In the genomic region with DNA sequence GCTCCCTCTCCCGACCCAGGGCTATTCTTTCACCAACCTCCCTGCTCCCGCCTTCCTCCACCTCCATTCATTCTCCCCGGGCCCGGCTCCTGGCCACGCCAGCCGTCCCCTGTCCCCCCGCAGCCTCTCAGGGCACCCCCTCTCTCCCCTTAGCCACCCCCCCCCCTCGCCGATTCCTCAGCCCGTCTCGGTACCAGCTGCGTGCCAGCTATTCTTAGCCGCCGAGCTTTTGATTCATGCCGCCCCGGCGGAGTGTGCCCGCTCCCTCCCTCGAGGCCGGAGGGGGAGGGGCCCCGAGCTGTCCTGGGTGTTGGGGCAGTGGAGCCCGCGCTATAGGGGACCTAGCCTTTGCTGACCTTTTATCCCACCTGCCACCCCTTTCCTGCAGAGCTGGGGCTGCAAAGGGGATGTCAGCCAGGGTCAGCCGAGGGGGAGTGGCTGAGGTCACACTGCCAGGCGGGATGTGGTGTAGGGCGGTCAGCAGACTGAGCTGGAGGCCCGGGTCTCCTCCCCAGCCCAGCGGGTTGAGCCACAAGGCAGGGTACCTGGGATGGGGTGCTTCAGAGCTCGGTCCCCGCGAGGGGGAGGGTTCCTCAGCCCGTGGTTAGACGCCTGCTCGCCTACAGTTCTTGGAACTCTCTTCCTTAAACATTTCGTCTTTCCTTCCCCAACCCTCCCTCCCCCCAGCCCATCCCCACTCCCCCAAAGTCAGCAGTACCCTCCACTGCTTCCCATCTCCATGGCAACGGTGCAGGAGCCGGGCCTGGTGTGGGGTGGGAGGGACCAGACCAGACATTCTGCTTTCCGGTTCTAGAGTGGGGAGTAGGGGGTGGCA, we compare ENCODE assay signal across 8 mouse cellular contexts. TPM values are rescaled to one million over a fixed set of nuclear protein-coding genes. Genes with fewer than 3 reads are reported as not detected.
DNase-seq lines count a peak whose midpoint lies in the region; ATAC-seq and TF ChIP-seq lines count a peak whose summit lies in the region.

No protein-coding gene starts in this region.

- H3K4me1 ChIP-seq in CH12.LX (ENCODE audit: control insufficient read depth in 1 of 2, insufficient read depth in 2 of 2) = peaks cover 16 to 45% of the 10 kb centered on the region in 2 experiments
- H3K4me1 ChIP-seq in embryonic facial prominence, embryonic 11.5 days (ENCODE audit: control insufficient read depth, insufficient read depth, low read length) = 0 out of 2 replicates have a peak, but pooled peaks cover 3% of the 10 kb centered on the region
- peaks cover 27% of the 10 kb centered on the region for H3K4me1 ChIP-seq in megakaryocyte, embryonic 14.5 days
- peaks cover 10% of the 10 kb centered on the region for H3K4me1 ChIP-seq in small intestine, adult 2 months (ENCODE audit: control insufficient read depth, insufficient read depth, insufficient read length, low read length)

- intact Hi-C loops in heart, postnatal 10 days (cut with DNase I) = no loop called here
- intact Hi-C loops in gastrocnemius, postnatal 36 days (cut with DNase I) = loop anchor here (10.0 kb wide), 1 partner anchor 46 kb away; the partner anchor contains the start of gene Gm15517

- DNase-seq in CH12.LX (ENCODE audit: extremely low read depth) = peak; percentile 15
- peak; percentile 43 for DNase-seq in MN1 (ENCODE audit: low spot score)
- DNase-seq in embryonic facial prominence, embryonic 11.5 days (ENCODE audit: low spot score) = peak; percentile 40
- peak; percentile 31 to 51 for DNase-seq in heart, postnatal 10 days
- peak; percentile 45 to 69 for DNase-seq in layer of hippocampus, postnatal 14 days (ENCODE audit: low spot score in 2 of 2)
- DNase-seq in gastrocnemius, postnatal 36 days = no peak

- H3K4me2 ChIP-seq in CH12.LX (ENCODE audit: insufficient read depth, low read depth, poor library complexity, severe bottlenecking) = peak overlapping the region; percentile 22
- peak overlapping the region; percentile 94 for H3K4me2 ChIP-seq in embryonic facial prominence, embryonic 11.5 days (ENCODE audit: low read depth, low read length)

- under 1% methylated on average over 36 of the region's 38 CpGs for WGBS in embryonic facial prominence, embryonic 11.5 days
- WGBS in small intestine, adult 2 months = 4% methylated on average over 38 of the region's 38 CpGs

- no peaks in the 10 kb centered on the region for H3K36me3 ChIP-seq in CH12.LX (replicated peaks in 1 of 2; ENCODE audit: control insufficient read depth in 1 of 2, insufficient read depth in 1 of 2, low read length in 1 of 2)
- no peaks in the 10 kb centered on the region for H3K36me3 ChIP-seq in embryonic facial prominence, embryonic 11.5 days (replicated peaks; ENCODE audit: control insufficient read depth, insufficient read depth, low read depth, low read length)
- H3K36me3 ChIP-seq in megakaryocyte, embryonic 14.5 days (replicated peaks; ENCODE audit: low read length) = no peaks in the 10 kb centered on the region
- no peaks in the 10 kb centered on the region for H3K36me3 ChIP-seq in small intestine, adult 2 months (ENCODE audit: control insufficient read depth, insufficient read depth, low read length)

- no peak overlapping the region for H3K9ac ChIP-seq in CH12.LX (ENCODE audit: insufficient read depth, low read depth)
- H3K9ac ChIP-seq in embryonic facial prominence, embryonic 11.5 days (replicated peaks; ENCODE audit: low read length) = peak overlapping the region; percentile 55

- peak; percentile 41 for ATAC-seq in embryonic facial prominence, embryonic 11.5 days (replicated peaks; ENCODE audit: insufficient number of reproducible peaks, low FRiP score, low TSS enrichment, low read depth)

- dilution Hi-C loops in CH12.LX (cut with MboI; ENCODE audit: extremely low pct_ligation_motif_present, extremely low pct_unique_long_range_greater_than_20kb, low sequenced_read_pairs) = no loop called here

- no peak for TF ChIP-seq EP300 in CH12.LX (IDR thresholded peaks at IDR 0.05; ENCODE audit: low read length)

- TF ChIP-seq RAD21 in CH12.LX (IDR thresholded peaks at IDR 0.05; ENCODE audit: low read depth, low read length) = no peak

- H3K79me2 ChIP-seq in CH12.LX (replicated peaks; ENCODE audit: control insufficient read depth, extremely low read depth, insufficient read depth, poor library complexity, severe bottlenecking) = no peaks in the 10 kb centered on the region

- H3K9me3 ChIP-seq in CH12.LX (replicated peaks; ENCODE audit: low read length) = no peaks in the 10 kb centered on the region
- H3K9me3 ChIP-seq in embryonic facial prominence, embryonic 11.5 days (replicated peaks; ENCODE audit: control insufficient read depth, low read length) = no peaks in the 10 kb centered on the region
- H3K9me3 ChIP-seq in megakaryocyte, embryonic 14.5 days = no peaks in the 10 kb centered on the region

- TF ChIP-seq CTCF in CH12.LX (conservative IDR thresholded peaks at IDR 0.05 in 1 of 2, IDR thresholded peaks at IDR 0.05 in 1 of 2; ENCODE audit: low read depth in 2 of 2, low read length in 2 of 2) = no peak
- TF ChIP-seq CTCF in small intestine, adult 2 months (IDR thresholded peaks at IDR 0.05; ENCODE audit: extremely low read depth, insufficient read length, insufficient replicate concordance, low read depth, low read length) = no peak

- H3K27ac ChIP-seq in CH12.LX (ENCODE audit: insufficient read depth, low read depth) = no peak overlapping the region
- no peak overlapping the region for H3K27ac ChIP-seq in embryonic facial prominence, embryonic 11.5 days (replicated peaks; ENCODE audit: low read depth, low read length)
- no peak overlapping the region for H3K27ac ChIP-seq in small intestine, adult 2 months (ENCODE audit: insufficient read depth, low read depth, low read length)

- in situ Hi-C loops in CH12.LX (cut with MboI; ENCODE audit: low pct_ligation_motif_present, low pct_unique_long_range_greater_than_20kb, low sequenced_read_pairs) = no loop called here

- peaks cover 74% of the 10 kb centered on the region for H3K27me3 ChIP-seq in CH12.LX (replicated peaks)
- peaks cover 22% of the 10 kb centered on the region for H3K27me3 ChIP-seq in embryonic facial prominence, embryonic 11.5 days (ENCODE audit: control insufficient read depth, insufficient read depth, low read length)
- H3K27me3 ChIP-seq in megakaryocyte, embryonic 14.5 days (replicated peaks) = peaks cover 90% of the 10 kb centered on the region
- H3K27me3 ChIP-seq in small intestine, adult 2 months (ENCODE audit: control insufficient read depth, insufficient read depth, low read length) = peaks cover 28% of the 10 kb centered on the region

- peak overlapping the region in 1 of 3 experiments; percentile 17 for H3K4me3 ChIP-seq in CH12.LX (replicated peaks in 1 of 3; ENCODE audit: low read depth in 2 of 3, low read length in 2 of 3, poor library complexity in 1 of 3)
- H3K4me3 ChIP-seq in embryonic facial prominence, embryonic 11.5 days (ENCODE audit: low read depth, low read length) = peak overlapping the region; percentile 47
- peak overlapping the region; percentile 81 for H3K4me3 ChIP-seq in megakaryocyte, embryonic 14.5 days (replicated peaks)
- H3K4me3 ChIP-seq in small intestine, adult 2 months (ENCODE audit: low read depth, low read length) = peak overlapping the region; percentile 57

- TF ChIP-seq POLR2A in CH12.LX (IDR thresholded peaks at IDR 0.05; ENCODE audit: low read depth, low read length) = no peak
- no peak for TF ChIP-seq POLR2A in small intestine, adult 2 months (IDR thresholded peaks at IDR 0.05; ENCODE audit: low read depth, low read length)

TF ChIP-seq in CH12.LX, 34 proteins besides CTCF, POLR2A, EP300 and RAD21 (continues in another document):
- TF ChIP-seq TCF12 (IDR thresholded peaks at IDR 0.05; ENCODE audit: low read depth, low read length) = 0 out of 2 replicates have a peak, but pooled peaks have one; percentile 11

RNA-seq across cellular contexts. Expression of gene Shank1, which starts 1.0 kb away (rescaled TPM):
- under 0.01 and 0.04 TPM in 2 replicates for total RNA-seq in CH12.LX (2012; rRNA removed)
- total RNA-seq in CH12.LX (2014; rRNA removed) = not detected in 2 replicates
- polyA plus RNA-seq in CH12.LX (2012; ENCODE audit: insufficient read length, low read depth) = 0.07 and 0.12 TPM in 2 replicates
- polyA plus RNA-seq in embryonic facial prominence, embryonic 11.5 days (2014; fragmentation: Nextera tagmentation; extraction: Ambion mirVana) = 0.98 and 1.00 TPM in 2 replicates
- total RNA-seq in heart, postnatal 10 days (2021) = 1 to 10 TPM; 1.4 TPM
- 100 to 1,000 TPM; 566 to 582 TPM for total RNA-seq in layer of hippocampus, postnatal 14 days (2021)
- 0.07 TPM in 1 of 2 replicates, not detected in the other for polyA plus RNA-seq in megakaryocyte, embryonic 14.5 days (2012; ENCODE audit: insufficient read depth, low replicate concordance)
- polyA plus RNA-seq in small intestine, adult 2 months (2012; rRNA removed) = 0.81 and 2.1 TPM in 2 replicates
- under 1 TPM; 0.27 to 0.28 TPM for total RNA-seq in gastrocnemius, postnatal 36 days (2021)

RNA-seq across cellular contexts. Expression of gene Clec11a, which starts 4.4 kb away (rescaled TPM):
- total RNA-seq in CH12.LX (2012; rRNA removed) = 0.89 and 0.97 TPM in 2 replicates
- 0.46 and 0.69 TPM in 2 replicates for total RNA-seq in CH12.LX (2014; rRNA removed)
- 0.38 and 0.53 TPM in 2 replicates for polyA plus RNA-seq in CH12.LX (2012; ENCODE audit: insufficient read length, low read depth)
- 2.2 and 2.3 TPM in 2 replicates for polyA plus RNA-seq in embryonic facial prominence, embryonic 11.5 days (2014; fragmentation: Nextera tagmentation; extraction: Ambion mirVana)
- total RNA-seq in heart, postnatal 10 days (2021) = 1 to 10 TPM; 1.1 TPM
- 1 to 10 TPM; 2.5 to 2.8 TPM for total RNA-seq in layer of hippocampus, postnatal 14 days (2021)
- polyA plus RNA-seq in megakaryocyte, embryonic 14.5 days (2012; ENCODE audit: insufficient read depth, low replicate concordance) = 0.92 and 1.8 TPM in 2 replicates
- polyA plus RNA-seq in small intestine, adult 2 months (2012; rRNA removed) = 0.82 and 1.3 TPM in 2 replicates
- 1 to 10 TPM; 1.6 to 2.2 TPM for total RNA-seq in gastrocnemius, postnatal 36 days (2021)

RNA-seq across cellular contexts. Expression of gene Gm15517, which starts 49.8 kb away (rescaled TPM):
- total RNA-seq in CH12.LX (2012; rRNA removed) (not detected in 2 replicates), CH12.LX (2014; rRNA removed) (not detected in 2 replicates)
- polyA plus RNA-seq in CH12.LX (2012; ENCODE audit: insufficient read length, low read depth) = not detected in 2 replicates
- 2.3 TPM in 1 of 2 replicates, not detected in the other for polyA plus RNA-seq in embryonic facial prominence, embryonic 11.5 days (2014; fragmentation: Nextera tagmentation; extraction: Ambion mirVana)
- not detected for total RNA-seq in heart, postnatal 10 days (2021)
- not detected for total RNA-seq in layer of hippocampus, postnatal 14 days (2021)
- not detected in 2 replicates for polyA plus RNA-seq in megakaryocyte, embryonic 14.5 days (2012; ENCODE audit: insufficient read depth, low replicate concordance)
- not detected in 2 replicates for polyA plus RNA-seq in small intestine, adult 2 months (2012; rRNA removed)
- not detected for total RNA-seq in gastrocnemius, postnatal 36 days (2021)

RNA-seq across cellular contexts. Expression of gene Acp4, which starts 53.9 kb away (rescaled TPM):
- total RNA-seq in CH12.LX (2012; rRNA removed) = 0.08 TPM in 1 of 2 replicates, not detected in the other
- not detected in 2 replicates for total RNA-seq in CH12.LX (2014; rRNA removed)
- 0.33 and 0.57 TPM in 2 replicates for polyA plus RNA-seq in CH12.LX (2012; ENCODE audit: insufficient read length, low read depth)
- polyA plus RNA-seq in embryonic facial prominence, embryonic 11.5 days (2014; fragmentation: Nextera tagmentation; extraction: Ambion mirVana) = not detected in 2 replicates
- total RNA-seq in heart, postnatal 10 days (2021) = not detected
- not detected for total RNA-seq in layer of hippocampus, postnatal 14 days (2021)
- not detected in 2 replicates for polyA plus RNA-seq in megakaryocyte, embryonic 14.5 days (2012; ENCODE audit: insufficient read depth, low replicate concordance)
- polyA plus RNA-seq in small intestine, adult 2 months (2012; rRNA removed) = not detected in 2 replicates
- total RNA-seq in gastrocnemius, postnatal 36 days (2021) = not detected

Comparison
In these comparisons a context has a peak if more than half of its experiments do, and no peak if none do; other contexts are left out.
1. DNase-seq: peak in CH12.LX (single experiment), MN1 (single experiment), embryonic facial prominence, embryonic 11.5 days (single experiment), heart, postnatal 10 days (2 of 2) and layer of hippocampus, postnatal 14 days (2 of 2); none in gastrocnemius, postnatal 36 days (0 of 2).
2. RNA of gene Shank1, which starts 1.0 kb away (total RNA-seq): 566 to 582 TPM in layer of hippocampus, postnatal 14 days; 1.4 TPM in heart, postnatal 10 days, 0.27 to 0.28 TPM in gastrocnemius, postnatal 36 days and under 0.01 to 0.04 TPM in CH12.LX; every median in the first group is over 100 times any median in the second.